Mouse (Mus musculus): ENCODE measurements around the gene Cracr2a.

The Cracr2a gene

GRCm38 (mm10) chr6:127555553-127555952, 5.6 kb upstream of the Cracr2a start:
- in situ Hi-C loops (cut with MboI; ENCODE audit: low pct_unique_long_range_greater_than_20kb in 1 of 2, low sequenced_read_pairs in 2 of 2, unreplicated experiment in 1 of 2) = no loop called here

DNA sequence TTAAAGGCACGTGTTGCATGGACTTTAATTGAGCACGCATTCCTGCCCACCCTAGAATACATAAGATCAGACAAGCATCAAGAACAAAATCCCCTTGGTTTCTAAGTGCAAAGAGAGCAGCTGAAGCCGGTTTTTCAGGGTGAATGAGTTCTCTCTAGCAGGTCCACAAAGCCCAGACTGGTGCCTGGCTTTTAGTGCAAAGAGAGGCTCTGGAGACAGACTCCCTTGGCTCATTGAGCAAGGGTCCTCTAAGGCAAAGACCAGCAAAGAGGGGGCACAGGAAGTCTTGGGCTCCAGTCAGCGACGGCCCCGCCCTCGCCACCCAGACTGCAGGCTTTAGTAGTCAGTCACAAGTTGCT, 287 bp upstream of the Cracr2a start:
- in situ Hi-C loops (cut with MboI; ENCODE audit: low pct_unique_long_range_greater_than_20kb in 1 of 2, low sequenced_read_pairs in 2 of 2, unreplicated experiment in 1 of 2) = no loop called here

DNA sequence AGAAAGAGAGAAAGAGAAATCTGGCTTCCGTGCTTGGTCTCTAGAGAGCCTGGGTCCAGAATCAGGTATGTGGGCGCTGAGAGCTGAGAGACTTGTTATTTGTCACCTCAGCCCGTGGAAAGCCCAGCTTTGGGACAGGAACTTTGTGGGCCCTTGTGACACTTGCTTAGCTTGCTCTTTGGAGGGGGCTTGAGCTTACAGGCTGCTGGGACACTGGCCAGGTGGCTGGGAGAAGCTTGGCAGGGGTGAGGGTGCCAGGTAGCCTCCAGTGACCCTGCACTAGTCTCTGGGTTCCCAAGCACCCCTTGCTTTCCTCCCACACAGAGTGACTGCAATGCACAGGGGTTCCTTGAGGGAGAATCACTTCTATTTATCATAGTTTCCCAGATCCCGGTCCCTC, 2.4 kb downstream of the Cracr2a start:
- in situ Hi-C loops (cut with MboI; ENCODE audit: low pct_unique_long_range_greater_than_20kb in 1 of 2, low sequenced_read_pairs in 2 of 2, unreplicated experiment in 1 of 2) = no loop called here

- in situ Hi-C loops (cut with MboI; ENCODE audit: low pct_unique_long_range_greater_than_20kb in 1 of 2, low sequenced_read_pairs in 2 of 2, unreplicated experiment in 1 of 2) = no loop called here
Measured at GRCm38 (mm10) chr6:127565951-127566732, 5.0 kb downstream of the Cracr2a start.

GRCm38 (mm10) chr6:127571849-127572550, 10.9 kb downstream of the Cracr2a start:
- in situ Hi-C loops (cut with MboI; ENCODE audit: low pct_unique_long_range_greater_than_20kb in 1 of 2, low sequenced_read_pairs in 2 of 2, unreplicated experiment in 1 of 2) = no loop called here

DNA sequence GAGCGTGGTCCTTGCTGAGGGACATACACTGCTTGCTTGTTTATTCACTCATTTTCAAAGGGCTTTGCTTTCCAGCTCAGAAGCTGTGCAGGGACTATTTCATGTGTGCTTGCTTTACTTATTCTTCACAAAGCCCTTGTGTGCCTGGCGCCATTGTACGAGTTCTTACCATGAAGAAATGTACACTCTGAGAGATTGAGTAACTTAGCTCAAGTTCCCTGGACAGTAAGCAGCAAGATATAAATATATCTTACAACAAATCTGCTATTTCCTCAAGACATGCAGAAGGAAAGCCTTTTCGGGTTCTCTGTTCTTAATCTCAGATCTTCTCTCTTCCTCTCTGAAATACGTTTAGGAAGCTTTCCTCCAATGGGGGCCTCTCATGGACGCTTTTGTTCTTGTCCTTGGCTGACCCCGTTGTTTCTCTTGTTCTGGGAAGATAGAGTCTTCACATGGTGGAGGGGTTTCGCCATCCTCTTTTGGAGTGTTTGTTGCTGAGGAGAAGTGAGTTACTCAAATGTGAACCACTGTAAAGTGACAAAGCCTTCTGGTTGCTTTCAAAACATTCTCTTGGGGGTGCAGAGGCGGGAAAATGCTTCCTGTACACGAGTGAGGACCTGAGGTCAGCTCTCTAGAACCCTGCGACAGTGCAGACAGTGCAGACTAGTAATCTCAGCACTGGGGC, 12.8 kb downstream of the Cracr2a start:
- in situ Hi-C loops (cut with MboI; ENCODE audit: low pct_unique_long_range_greater_than_20kb in 1 of 2, low sequenced_read_pairs in 2 of 2, unreplicated experiment in 1 of 2) = no loop called here

GRCm38 (mm10) chr6:127575194-127575593, 14.1 kb downstream of the Cracr2a start:
- in situ Hi-C loops (cut with MboI; ENCODE audit: low pct_unique_long_range_greater_than_20kb in 1 of 2, low sequenced_read_pairs in 2 of 2, unreplicated experiment in 1 of 2) = no loop called here

- in situ Hi-C loops (cut with MboI; ENCODE audit: low pct_unique_long_range_greater_than_20kb in 1 of 2, low sequenced_read_pairs in 2 of 2, unreplicated experiment in 1 of 2) = no loop called here
Measured at GRCm38 (mm10) chr6:127577688-127578087, 16.6 kb downstream of the Cracr2a start.

DNA sequence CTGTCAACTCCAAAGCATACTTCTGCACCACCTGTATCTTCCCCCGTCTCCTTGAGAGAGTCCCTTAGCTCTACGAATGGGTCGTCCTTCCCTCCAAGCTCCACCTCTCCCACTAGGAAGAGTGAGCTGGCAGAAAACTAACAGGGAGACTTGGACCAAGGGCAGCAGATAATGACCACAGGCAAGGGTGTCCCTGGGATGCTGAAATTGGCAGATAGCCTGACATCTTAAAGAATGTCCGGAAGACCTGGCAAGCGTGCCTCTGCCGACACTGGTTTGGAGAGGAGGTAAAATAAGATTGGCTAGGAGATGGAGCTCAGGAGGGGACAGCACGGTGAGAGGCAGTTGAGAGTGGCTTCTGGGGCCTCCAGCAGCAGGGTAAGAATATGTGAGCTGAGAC, 17.2 kb downstream of the Cracr2a start:
- in situ Hi-C loops (cut with MboI; ENCODE audit: low pct_unique_long_range_greater_than_20kb in 1 of 2, low sequenced_read_pairs in 2 of 2, unreplicated experiment in 1 of 2) = no loop called here

DNA sequence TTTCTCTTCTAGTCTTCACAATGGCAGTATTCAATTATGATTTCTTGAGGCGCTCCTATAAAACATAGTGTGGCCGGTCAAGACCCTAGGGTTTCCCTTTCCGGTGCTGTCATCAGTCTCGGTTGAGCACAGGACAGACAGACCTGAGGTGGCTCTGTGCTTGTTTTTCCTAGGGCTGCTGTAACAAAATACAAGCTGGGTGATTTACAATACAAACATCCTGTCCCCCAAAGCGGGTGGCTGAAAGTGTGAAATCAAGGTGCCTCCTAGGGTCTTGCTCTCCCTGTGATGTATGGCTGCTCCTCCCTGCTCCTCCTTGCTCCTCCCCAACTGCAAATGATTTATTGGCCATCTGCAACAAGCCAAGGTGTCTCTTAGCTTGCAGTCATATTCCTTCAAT, 17.7 kb downstream of the Cracr2a start:
- in situ Hi-C loops (cut with MboI; ENCODE audit: low pct_unique_long_range_greater_than_20kb in 1 of 2, low sequenced_read_pairs in 2 of 2, unreplicated experiment in 1 of 2) = no loop called here

DNA sequence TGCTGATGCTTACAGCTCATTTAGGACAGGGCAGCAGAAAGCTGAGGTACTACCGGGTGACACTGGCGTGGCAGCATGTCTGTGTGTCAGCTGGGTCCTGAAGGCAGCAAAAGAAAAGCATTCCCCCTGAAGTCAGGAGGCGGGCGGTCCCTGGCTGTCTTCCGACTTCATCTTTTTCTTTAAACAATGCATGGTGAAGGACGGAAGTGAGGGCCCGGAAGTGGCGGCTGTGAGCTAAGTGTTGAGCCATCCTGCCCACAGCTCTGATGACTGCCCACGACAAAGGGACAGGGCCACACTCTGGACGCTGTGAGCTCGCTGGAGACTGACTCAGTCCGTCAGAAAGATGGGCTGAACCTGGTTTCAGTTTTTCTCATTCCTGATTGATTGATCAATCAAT, 20.8 kb downstream of the Cracr2a start:
- in situ Hi-C loops (cut with MboI; ENCODE audit: low pct_unique_long_range_greater_than_20kb in 1 of 2, low sequenced_read_pairs in 2 of 2, unreplicated experiment in 1 of 2) = no loop called here

DNA sequence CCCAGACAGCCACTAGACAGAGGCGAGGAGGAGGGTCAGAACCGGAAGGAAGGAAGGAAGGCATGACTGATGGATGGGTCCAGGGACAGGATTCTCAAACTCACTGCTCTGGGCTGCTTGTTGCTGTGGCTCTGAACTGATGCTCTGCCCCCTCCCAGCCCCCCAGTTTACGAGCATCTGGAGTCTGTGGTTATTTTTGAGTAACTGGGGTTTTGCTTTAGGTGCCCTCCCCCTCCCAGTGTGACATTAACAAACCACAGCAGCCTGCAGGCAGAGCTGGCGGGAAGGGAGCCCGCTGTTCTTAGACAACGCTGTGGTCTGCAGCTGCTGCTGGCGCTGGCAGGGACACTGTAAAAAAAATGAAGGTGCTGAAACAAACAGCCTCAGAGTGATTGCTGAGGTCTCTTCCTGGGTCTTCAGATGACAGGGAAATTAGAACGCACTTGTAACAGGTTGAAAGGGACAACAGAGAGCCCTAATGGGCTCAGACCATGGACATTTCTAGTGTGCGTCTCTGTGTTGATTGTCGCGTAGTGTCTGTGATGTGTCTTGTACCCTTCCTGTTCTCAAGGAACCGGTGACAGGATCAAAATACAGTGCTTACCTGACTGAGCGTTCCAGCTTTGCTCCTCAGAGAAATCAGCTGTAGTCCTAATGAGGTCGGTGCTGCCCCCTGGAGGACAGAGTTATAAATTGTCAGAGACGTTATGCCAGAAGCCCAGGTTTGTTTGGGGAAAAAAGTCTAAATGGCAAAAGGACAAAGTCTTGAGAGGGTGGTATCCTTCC, 21.4 kb downstream of the Cracr2a start:
- in situ Hi-C loops (cut with MboI; ENCODE audit: low pct_unique_long_range_greater_than_20kb in 1 of 2, low sequenced_read_pairs in 2 of 2, unreplicated experiment in 1 of 2) = no loop called here

GRCm38 (mm10) chr6:127591467-127591866, 30.3 kb downstream of the Cracr2a start:
- in situ Hi-C loops (cut with MboI; ENCODE audit: low pct_unique_long_range_greater_than_20kb in 1 of 2, low sequenced_read_pairs in 2 of 2, unreplicated experiment in 1 of 2) = no loop called here

GRCm38 (mm10) chr6:127593487-127593886, 32.3 kb downstream of the Cracr2a start:
- in situ Hi-C loops (cut with MboI; ENCODE audit: low pct_unique_long_range_greater_than_20kb in 1 of 2, low sequenced_read_pairs in 2 of 2, unreplicated experiment in 1 of 2) = no loop called here

DNA sequence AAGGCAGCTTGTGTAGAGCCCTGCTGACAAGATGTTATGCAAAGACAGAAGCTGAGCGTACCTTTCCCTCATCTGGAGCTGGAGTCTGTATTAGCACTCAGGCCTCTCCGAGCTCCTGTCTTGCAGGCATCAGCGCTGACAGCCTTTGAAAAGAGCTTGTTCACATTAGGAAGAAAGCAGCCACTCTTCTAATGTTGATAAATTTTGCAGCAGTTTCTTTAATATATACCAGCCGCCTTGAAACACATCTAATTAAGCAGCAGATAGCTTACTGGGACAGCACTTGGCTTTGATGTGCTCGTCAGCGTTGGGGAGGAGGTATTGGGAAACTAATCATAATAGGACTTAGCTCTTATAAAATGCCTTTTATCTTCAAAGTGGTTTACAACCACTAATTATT, 38.1 kb downstream of the Cracr2a start:
- in situ Hi-C loops (cut with MboI; ENCODE audit: low pct_unique_long_range_greater_than_20kb in 1 of 2, low sequenced_read_pairs in 2 of 2, unreplicated experiment in 1 of 2) = no loop called here

GRCm38 (mm10) chr6:127605067-127606025, 44.2 kb downstream of the Cracr2a start:
- in situ Hi-C loops (cut with MboI; ENCODE audit: low pct_unique_long_range_greater_than_20kb in 1 of 2, low sequenced_read_pairs in 2 of 2, unreplicated experiment in 1 of 2) = no loop called here

- in situ Hi-C loops (cut with MboI; ENCODE audit: low pct_unique_long_range_greater_than_20kb in 1 of 2, low sequenced_read_pairs in 2 of 2, unreplicated experiment in 1 of 2) = no loop called here
Measured at GRCm38 (mm10) chr6:127609673-127610072, 48.5 kb downstream of the Cracr2a start.

- in situ Hi-C loops (cut with MboI; ENCODE audit: low pct_unique_long_range_greater_than_20kb in 1 of 2, low sequenced_read_pairs in 2 of 2, unreplicated experiment in 1 of 2) = no loop called here
Measured at GRCm38 (mm10) chr6:127611216-127611615, 50.1 kb downstream of the Cracr2a start.

All from mouse embryonic stem cell (cell line).